Mouse (Mus musculus) embryonic facial prominence, embryonic 12.5 days (tissue): ENCODE measurements around the gene Zbed5. TPM values are rescaled to one million over a fixed set of nuclear protein-coding genes. Genes with fewer than 3 reads are reported as not detected.
"Not testable (repeated sequence)": the region's sequence is repeated elsewhere in the genome, so short reads cannot be mapped to it uniquely, and the experiment has no call there.

Source experiments
- ATAC-seq: fragments of 200-750 bp; cut with Nextera tagmentation; 2 replicates; pipeline ENCODE4 v1.8.0; 2017; ENCODE audit not compliant: insufficient number of reproducible peaks, insufficient read depth, low FRiP score, low TSS enrichment
- H3K27ac ChIP-seq: fragments of 300-500 bp; sonication (generic); 2 replicates; pipeline ENCODE4 v1.5.1; 2016; ENCODE audit warnings: mild to moderate bottlenecking
- H3K27me3 ChIP-seq: fragments of 300-500 bp; sonication (generic); 2 replicates; pipeline ENCODE4 v1.6.1; 2016; ENCODE audit warnings: mild to moderate bottlenecking, moderate library complexity
- H3K36me3 ChIP-seq: fragments of 300-500 bp; sonication (generic); 2 replicates; pipeline ENCODE4 v1.6.1; 2016; ENCODE audit warnings: mild to moderate bottlenecking
- H3K4me1 ChIP-seq: fragments of 300-500 bp; sonication (generic); 2 replicates; pipeline ENCODE4 v1.6.1; 2016
- H3K4me2 ChIP-seq: fragments of 300-500 bp; sonication (generic); replicated peaks from 2 replicates; pipeline ENCODE4 v1.6.1; 2016; ENCODE audit warnings: mild to moderate bottlenecking, moderate library complexity
- H3K4me3 ChIP-seq: fragments of 300-500 bp; sonication (generic); 2 replicates; pipeline ENCODE4 v1.5.1; 2016; ENCODE audit warnings: mild to moderate bottlenecking
- H3K9ac ChIP-seq: fragments of 300-500 bp; sonication (generic); 2 replicates; pipeline ENCODE4 v1.6.1; 2016; ENCODE audit warnings: mild to moderate bottlenecking, moderate library complexity
- H3K9me3 ChIP-seq: fragments of 300-500 bp; sonication (generic); 2 replicates; pipeline ENCODE4 v1.6.1; 2016; ENCODE audit warnings: mild to moderate bottlenecking, moderate library complexity
- WGBS: fragments of 180-500 bp; shearing (Covaris S2); methylation state at CpG from one replicate; pipeline ENCODE4 v1.1.7; 2016; 5-methylcytosine and 5-hydroxymethylcytosine counted together
- polyA plus RNA-seq: library from polyadenylated mRNA; unstranded; fragments of >200 nt; fragmentation: Nextera tagmentation; extraction: Ambion mirVana; gene quantifications from 2 replicates; pipeline ENCODE4 v1.2.1, GENCODE M21; 2016

The Zbed5 gene
- polyA plus RNA-seq, 1 experiment from 2014 or later, result 12.3 TPM

GRCm38 (mm10) chr5:129909591-129909990 lies 14.1 kb downstream of the Zbed5 start:
- Histone ChIP-seq H3K4me2 (no peak overlapping the region), H3K9ac (no peak overlapping the region)
- 79% methylated on average over 7 of the region's 7 CpGs for WGBS

GRCm38 (mm10) chr5:129914024-129914423 lies 18.5 kb downstream of the Zbed5 start:
- no peaks in the 10 kb centered on the region for H3K36me3 ChIP-seq
- H3K27me3 ChIP-seq, result no peaks in the 10 kb centered on the region
- no peak overlapping the region for H3K4me3 ChIP-seq
- no peak overlapping the region for H3K9ac ChIP-seq
- no peak overlapping the region for H3K4me2 ChIP-seq
- no peak overlapping the region for H3K27ac ChIP-seq
- WGBS, result 32% methylated on average over 2 of the region's 2 CpGs
- ATAC-seq, result no peak
- 0 out of 2 replicates have a peak, but pooled peaks cover 2% of the 10 kb centered on the region for H3K4me1 ChIP-seq
- no peaks in the 10 kb centered on the region for H3K9me3 ChIP-seq

More at GRCm38 (mm10) chr5:129909591-129909990, 14.1 kb downstream of the Zbed5 start:
- Histone ChIP-seq H3K4me3 (no peak overlapping the region), H3K27ac (no peak overlapping the region), H3K27me3 (no peaks in the 10 kb centered on the region), H3K4me1 (0 out of 2 replicates have a peak, but pooled peaks cover 7% of the 10 kb centered on the region), H3K9me3 (no peaks in the 10 kb centered on the region), H3K36me3 (no peaks in the 10 kb centered on the region)
- no peak for ATAC-seq

GRCm38 (mm10) chr5:129915491-129915890 lies 20.0 kb downstream of the Zbed5 start:
- not testable (repeated sequence) for H3K4me1 ChIP-seq, H3K4me2 ChIP-seq, H3K27me3 ChIP-seq, H3K27ac ChIP-seq, H3K9me3 ChIP-seq, H3K4me3 ChIP-seq, ATAC-seq, H3K9ac ChIP-seq, H3K36me3 ChIP-seq
- 84% methylated on average over 11 of the region's 11 CpGs for WGBS

- H3K4me1 ChIP-seq, result no peaks in the 10 kb centered on the region
- H3K9ac ChIP-seq, result no peak overlapping the region
- no peak overlapping the region for H3K27ac ChIP-seq
- WGBS, result 90% methylated on average over 24 of the region's 24 CpGs
- ATAC-seq, result no peak
- no peak overlapping the region for H3K4me2 ChIP-seq
- H3K36me3 ChIP-seq, result no peaks in the 10 kb centered on the region
- H3K4me3 ChIP-seq, result no peak overlapping the region
- H3K9me3 ChIP-seq, result no peaks in the 10 kb centered on the region
- H3K27me3 ChIP-seq, result no peaks in the 10 kb centered on the region
Measured at GRCm38 (mm10) chr5:129918065-129918651, 22.6 kb downstream of the Zbed5 start.

- Histone ChIP-seq H3K4me2 (no peak overlapping the region), H3K36me3 (no peaks in the 10 kb centered on the region), H3K27ac (no peak overlapping the region), H3K9ac (no peak overlapping the region), H3K4me3 (no peak overlapping the region), H3K27me3 (no peaks in the 10 kb centered on the region), H3K9me3 (no peaks in the 10 kb centered on the region), H3K4me1 (no peaks in the 10 kb centered on the region)
- ATAC-seq, result no peak
- WGBS, result 84% methylated on average over 9 of the region's 9 CpGs
Measured at GRCm38 (mm10) chr5:129918752-129919151, 23.2 kb downstream of the Zbed5 start.

- Histone ChIP-seq H3K9ac (no peak overlapping the region), H3K4me1 (no peaks in the 10 kb centered on the region), H3K36me3 (no peaks in the 10 kb centered on the region), H3K27ac (no peak overlapping the region), H3K4me3 (no peak overlapping the region), H3K27me3 (no peaks in the 10 kb centered on the region), H3K4me2 (no peak overlapping the region), H3K9me3 (no peaks in the 10 kb centered on the region)
- ATAC-seq, result no peak
- 62% methylated on average over 8 of the region's 8 CpGs for WGBS
Measured at GRCm38 (mm10) chr5:129919320-129919719, 23.8 kb downstream of the Zbed5 start.

- 94% methylated on average over 4 of the region's 4 CpGs for WGBS
- no peak for ATAC-seq
- Histone ChIP-seq H3K4me1 (no peaks in the 10 kb centered on the region), H3K27me3 (no peaks in the 10 kb centered on the region), H3K4me3 (no peak overlapping the region), H3K9me3 (no peaks in the 10 kb centered on the region), H3K27ac (no peak overlapping the region), H3K36me3 (no peaks in the 10 kb centered on the region), H3K9ac (no peak overlapping the region), H3K4me2 (no peak overlapping the region)
Measured at GRCm38 (mm10) chr5:129921972-129922371, 26.4 kb downstream of the Zbed5 start.

- Histone ChIP-seq H3K36me3 (no peaks in the 10 kb centered on the region), H3K9me3 (no peaks in the 10 kb centered on the region), H3K27me3 (no peaks in the 10 kb centered on the region), H3K4me2 (no peak overlapping the region), H3K4me1 (no peaks in the 10 kb centered on the region), H3K27ac (no peak overlapping the region), H3K9ac (no peak overlapping the region), H3K4me3 (no peak overlapping the region)
- 82% methylated on average over 8 of the region's 8 CpGs for WGBS
- ATAC-seq, result no peak
Measured at GRCm38 (mm10) chr5:129924820-129925452, 29.4 kb downstream of the Zbed5 start.

- H3K9ac ChIP-seq, result no peak overlapping the region
- no peak for ATAC-seq
- H3K4me1 ChIP-seq, result no peaks in the 10 kb centered on the region
- no peaks in the 10 kb centered on the region for H3K36me3 ChIP-seq
- no peak overlapping the region for H3K27ac ChIP-seq
- no peak overlapping the region for H3K4me3 ChIP-seq
- H3K27me3 ChIP-seq, result no peaks in the 10 kb centered on the region
- H3K9me3 ChIP-seq, result no peaks in the 10 kb centered on the region
- 79% methylated on average over 5 of the region's 5 CpGs for WGBS
- H3K4me2 ChIP-seq, result no peak overlapping the region
Measured at GRCm38 (mm10) chr5:129925933-129926332, 30.4 kb downstream of the Zbed5 start.

GRCm38 (mm10) chr5:129929924-129930855 lies 34.7 kb downstream of the Zbed5 start:
- Histone ChIP-seq H3K27me3 (no peaks in the 10 kb centered on the region), H3K4me3 (no peak overlapping the region), H3K9ac (no peak overlapping the region), H3K4me1 (no peaks in the 10 kb centered on the region), H3K9me3 (no peaks in the 10 kb centered on the region), H3K4me2 (no peak overlapping the region), H3K36me3 (no peaks in the 10 kb centered on the region), H3K27ac (no peak overlapping the region)
- ATAC-seq, result no peak
- WGBS, result 56% methylated on average over 9 of the region's 9 CpGs

- no peak overlapping the region for H3K4me2 ChIP-seq
- H3K27ac ChIP-seq, result no peak overlapping the region
- no peaks in the 10 kb centered on the region for H3K4me1 ChIP-seq
- 41% methylated on average over 4 of the region's 4 CpGs for WGBS
- H3K27me3 ChIP-seq, result no peaks in the 10 kb centered on the region
- ATAC-seq, result no peak
- no peaks in the 10 kb centered on the region for H3K9me3 ChIP-seq
- H3K36me3 ChIP-seq, result no peaks in the 10 kb centered on the region
- no peak overlapping the region for H3K9ac ChIP-seq
- no peak overlapping the region for H3K4me3 ChIP-seq
Measured at GRCm38 (mm10) chr5:129936941-129937340, 41.4 kb downstream of the Zbed5 start.
